Mouse (Mus musculus) forebrain, embryonic 16.5 days (tissue): ENCODE results near the gene Snap23. TPM values are rescaled to one million over a fixed set of nuclear protein-coding genes. Genes with fewer than 3 reads are reported as not detected.

Experiments
- ATAC-seq: fragments of 200-750 bp; cut with Nextera tagmentation; 2 replicates; pipeline ENCODE4 v1.8.0; 2017; ENCODE audit warnings: mild to moderate bottlenecking, moderate library complexity
- H3K27ac ChIP-seq: fragments of 300-500 bp; sonication (generic); 2 replicates; pipeline ENCODE4 v1.5.1; 2014; ENCODE audit warnings: low read length, control low read depth
- H3K27me3 ChIP-seq: fragments of 300-500 bp; sonication (generic); replicated peaks from 2 replicates; pipeline ENCODE4 v1.6.1; 2014; ENCODE audit warnings: low read length; ENCODE audit not compliant: control insufficient read depth, insufficient read depth
- H3K36me3 ChIP-seq: fragments of 300-500 bp; sonication (generic); 2 replicates; pipeline ENCODE4 v1.6.1; 2014; ENCODE audit not compliant: control insufficient read depth, insufficient read depth
- H3K4me1 ChIP-seq: fragments of 300-500 bp; sonication (generic); replicated peaks from 2 replicates; pipeline ENCODE4 v1.6.1; 2014; ENCODE audit warnings: low read length; ENCODE audit not compliant: control insufficient read depth, insufficient read depth
- H3K4me2 ChIP-seq: fragments of 300-500 bp; sonication (generic); 2 replicates; pipeline ENCODE4 v1.6.1; 2014; ENCODE audit warnings: mild to moderate bottlenecking, low read length, control low read depth
- H3K4me3 ChIP-seq: fragments of 300-500 bp; sonication (generic); replicated peaks from 2 replicates; pipeline ENCODE4 v1.5.1; 2014; ENCODE audit warnings: mild to moderate bottlenecking, low read length, control low read depth
- H3K9ac ChIP-seq: fragments of 300-500 bp; sonication (generic); replicated peaks from 2 replicates; pipeline ENCODE4 v1.6.1; 2014; ENCODE audit warnings: low read depth, low read length, control low read depth
- H3K9me3 ChIP-seq: fragments of 300-500 bp; sonication (generic); 2 replicates; pipeline ENCODE4 v1.6.1; 2016; ENCODE audit warnings: low read length; ENCODE audit not compliant: control insufficient read depth
- WGBS: fragments of 180-500 bp; shearing (Covaris S2); extraction: QIAGEN DNeasy Blood & Tissue Kit; methylation state at CpG from one replicate; pipeline ENCODE4 v1.1.7; 2014; 5-methylcytosine and 5-hydroxymethylcytosine counted together
- polyA plus RNA-seq: library from polyadenylated mRNA; unstranded; fragments of >200 nt; fragmentation: Nextera tagmentation; extraction: Ambion mirVana; gene quantifications from 2 replicates; pipeline ENCODE4 v1.2.1, GENCODE M21; 2015

Snap23 gene
- polyA plus RNA-seq: 19.8 and 20.6 TPM in 2 replicates

- peak; percentile 92 for ATAC-seq
- WGBS: 1% methylated on average over 42 of the region's 42 CpGs
Observed at GRCm38 (mm10) chr2:120566886-120567797, at the start of gene Snap23. Gene Snap23 (plus strand): TSS chr2:120567671.

GRCm38 (mm10) chr2:120518547-120519210, 48.8 kb upstream of the Snap23 start:
- Histone ChIP-seq H3K4me1 (no peaks in the 10 kb centered on the region), H3K4me3 (no peak overlapping the region), H3K9ac (no peak overlapping the region), H3K36me3 (peaks cover 52% of the 10 kb centered on the region), H3K27ac (no peak overlapping the region), H3K9me3 (no peaks in the 10 kb centered on the region), H3K4me2 (no peak overlapping the region), H3K27me3 (no peaks in the 10 kb centered on the region)
- WGBS: 93% methylated on average over 5 of the region's 5 CpGs
- ATAC-seq: no peak

More at GRCm38 (mm10) chr2:120566886-120567797, at the start of gene Snap23:
- H3K4me2 ChIP-seq: peak within 1 kb of the TSS; percentile 83
- peak within 1 kb of the TSS; percentile 76 for H3K4me3 ChIP-seq
- H3K4me1 ChIP-seq: peaks cover 22% of the 10 kb centered on the region
- no peaks in the 10 kb centered on the region for H3K36me3 ChIP-seq
- peak within 1 kb of the TSS; percentile 74 for H3K9ac ChIP-seq
- H3K9me3 ChIP-seq: no peaks in the 10 kb centered on the region
- H3K27me3 ChIP-seq: no peaks in the 10 kb centered on the region
- H3K27ac ChIP-seq: peak within 1 kb of the TSS; percentile 51; the same call in 1 of the 2 replicates

- peaks cover 29% of the 10 kb centered on the region for H3K36me3 ChIP-seq
- no peak overlapping the region for H3K4me2 ChIP-seq
- no peaks in the 10 kb centered on the region for H3K9me3 ChIP-seq
- no peak overlapping the region for H3K27ac ChIP-seq
- no peak overlapping the region for H3K4me3 ChIP-seq
- H3K27me3 ChIP-seq: no peaks in the 10 kb centered on the region
- ATAC-seq: no peak
- 91% methylated on average over 5 of the region's 5 CpGs for WGBS
- H3K9ac ChIP-seq: no peak overlapping the region
- H3K4me1 ChIP-seq: no peaks in the 10 kb centered on the region
Observed at GRCm38 (mm10) chr2:120526771-120527170, 40.7 kb upstream of the Snap23 start.

GRCm38 (mm10) chr2:120529531-120529930, 37.9 kb upstream of the Snap23 start:
- no peak overlapping the region for H3K4me3 ChIP-seq
- no peak overlapping the region for H3K9ac ChIP-seq
- no peaks in the 10 kb centered on the region for H3K9me3 ChIP-seq
- no peak overlapping the region for H3K27ac ChIP-seq
- no peak for ATAC-seq
- H3K4me1 ChIP-seq: no peaks in the 10 kb centered on the region
- no peak overlapping the region for H3K4me2 ChIP-seq
- peaks cover 26% of the 10 kb centered on the region for H3K36me3 ChIP-seq
- H3K27me3 ChIP-seq: no peaks in the 10 kb centered on the region

DNA sequence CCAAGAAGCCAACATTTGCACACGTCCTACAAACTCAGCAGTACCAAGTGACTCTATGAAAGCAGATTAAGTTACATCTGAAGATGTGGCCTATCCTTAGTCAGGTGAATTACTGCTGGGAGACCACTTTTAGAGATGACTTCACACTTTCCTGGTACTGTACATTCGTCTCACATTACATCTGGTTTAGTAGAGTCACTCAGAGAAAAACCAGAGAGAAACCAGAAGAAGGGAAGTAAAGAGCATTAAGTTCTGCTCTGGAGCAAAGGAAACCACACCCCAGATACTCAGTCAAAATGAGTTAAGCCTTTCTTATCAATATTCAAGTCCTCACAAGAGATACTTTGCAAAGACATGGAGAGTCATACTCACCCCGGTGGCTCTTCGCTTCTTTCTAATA, 36.2 kb upstream of the Snap23 start:
- no peak overlapping the region for H3K27ac ChIP-seq
- no peak overlapping the region for H3K4me3 ChIP-seq
- WGBS: 96% methylated on average over 4 of the region's 4 CpGs
- H3K4me2 ChIP-seq: no peak overlapping the region
- H3K9ac ChIP-seq: no peak overlapping the region
- peaks cover 33% of the 10 kb centered on the region for H3K36me3 ChIP-seq
- no peak for ATAC-seq
- H3K9me3 ChIP-seq: no peaks in the 10 kb centered on the region
- no peaks in the 10 kb centered on the region for H3K4me1 ChIP-seq
- no peaks in the 10 kb centered on the region for H3K27me3 ChIP-seq

- H3K27me3 ChIP-seq: no peaks in the 10 kb centered on the region
- no peaks in the 10 kb centered on the region for H3K9me3 ChIP-seq
- H3K36me3 ChIP-seq: peaks cover 9% of the 10 kb centered on the region
- peak overlapping the region; percentile 43; the same call in 1 of the 2 replicates for H3K27ac ChIP-seq
- H3K4me1 ChIP-seq: peaks cover 13% of the 10 kb centered on the region
- no peak overlapping the region for H3K4me3 ChIP-seq
- ATAC-seq: peak; percentile 46
- H3K4me2 ChIP-seq: peak overlapping the region; percentile 22
- 57% methylated on average over 3 of the region's 3 CpGs for WGBS
- no peak overlapping the region for H3K9ac ChIP-seq
Observed at GRCm38 (mm10) chr2:120539333-120539732, 28.1 kb upstream of the Snap23 start.

DNA sequence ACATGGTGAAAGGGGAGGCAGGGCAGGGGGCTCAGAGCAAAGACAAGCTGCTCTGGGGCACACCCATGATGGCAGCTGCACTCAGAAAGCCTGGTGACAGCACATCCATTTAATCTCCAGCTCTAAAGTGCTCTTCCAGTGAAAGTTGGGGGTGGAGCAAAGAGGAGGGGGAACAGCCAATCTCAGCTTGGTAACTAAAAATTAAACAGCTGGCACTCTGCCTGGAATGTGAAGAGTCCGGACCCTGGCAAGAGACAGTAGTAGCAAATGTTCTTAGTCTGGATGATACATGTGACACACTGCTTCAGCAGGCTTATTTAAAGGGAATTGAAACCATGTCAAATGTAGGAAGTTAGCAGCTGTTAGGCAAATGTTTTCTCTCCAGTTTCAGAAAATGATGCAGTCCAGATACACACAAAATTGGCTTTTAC, 27.7 kb upstream of the Snap23 start:
- Histone ChIP-seq H3K27me3 (no peaks in the 10 kb centered on the region), H3K4me3 (no peak overlapping the region), H3K9ac (no peak overlapping the region), H3K4me2 (peak overlapping the region; percentile 22), H3K27ac (peak overlapping the region; percentile 43; the same call in 1 of the 2 replicates), H3K9me3 (no peaks in the 10 kb centered on the region), H3K4me1 (peaks cover 13% of the 10 kb centered on the region), H3K36me3 (peaks cover 5% of the 10 kb centered on the region)
- WGBS: 7% methylated on average over 1 of the region's 1 CpGs
- ATAC-seq: peak; percentile 97

DNA sequence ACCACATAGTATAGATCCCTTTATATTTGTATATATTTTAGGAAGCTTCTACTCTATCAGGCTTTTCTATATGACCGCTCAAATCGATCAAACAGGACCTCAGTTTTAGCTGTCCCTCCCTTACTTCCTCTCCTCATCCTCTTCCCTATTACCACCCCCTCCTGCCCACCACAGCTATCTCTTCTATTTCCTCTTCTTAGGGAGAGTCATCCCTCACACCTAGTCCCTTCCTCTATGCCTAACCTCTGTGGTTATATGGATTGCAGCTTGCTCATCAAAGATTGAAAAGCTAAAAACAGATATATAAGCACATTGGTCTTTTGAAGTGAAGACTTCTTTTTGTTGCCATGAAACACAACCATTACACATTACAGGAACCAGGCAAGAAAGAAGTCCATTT, 22.7 kb upstream of the Snap23 start:
- H3K9me3 ChIP-seq: no peaks in the 10 kb centered on the region
- H3K27me3 ChIP-seq: no peaks in the 10 kb centered on the region
- H3K4me2 ChIP-seq: no peak overlapping the region
- peaks cover 7% of the 10 kb centered on the region for H3K4me1 ChIP-seq
- H3K4me3 ChIP-seq: no peak overlapping the region
- no peak overlapping the region for H3K27ac ChIP-seq
- 97% methylated on average over 2 of the region's 2 CpGs for WGBS
- ATAC-seq: no peak
- no peak overlapping the region for H3K9ac ChIP-seq
- peaks cover 7% of the 10 kb centered on the region for H3K36me3 ChIP-seq

DNA sequence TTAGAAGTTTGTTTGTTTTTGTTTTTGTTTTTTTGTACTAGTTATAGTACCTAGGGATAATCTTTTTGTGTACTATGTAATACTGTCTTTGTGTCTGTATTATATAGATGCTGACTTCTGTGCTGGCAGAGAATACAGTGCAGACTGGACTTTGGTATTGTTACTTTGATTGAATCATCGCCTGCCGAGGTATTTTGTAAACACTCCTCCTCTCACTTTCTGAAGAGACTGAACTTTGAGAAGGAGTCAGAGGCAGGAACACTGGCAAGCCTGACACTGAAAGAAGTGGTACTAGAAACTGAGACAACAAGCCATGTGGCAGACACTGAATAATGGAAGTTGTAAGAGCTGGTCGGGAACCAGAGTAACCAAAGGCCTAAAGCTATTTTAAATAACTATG, 10.6 kb upstream of the Snap23 start:
- H3K9me3 ChIP-seq: no peaks in the 10 kb centered on the region
- no peaks in the 10 kb centered on the region for H3K27me3 ChIP-seq
- no peak overlapping the region for H3K4me3 ChIP-seq
- ATAC-seq: no peak
- 79% methylated on average over 3 of the region's 3 CpGs for WGBS
- peaks cover 3% of the 10 kb centered on the region for H3K36me3 ChIP-seq
- no peak overlapping the region for H3K4me2 ChIP-seq
- H3K27ac ChIP-seq: no peak overlapping the region
- H3K9ac ChIP-seq: no peak overlapping the region
- H3K4me1 ChIP-seq: no peaks in the 10 kb centered on the region; the same call in 1 of the 2 replicates
